Mouse (Mus musculus) embryonic fibroblast, embryonic 13.5 days (primary cell): ENCODE measurements around the gene Efna1.

Experiments used
- CTCF ChIP-seq: IDR thresholded peaks from 2 replicates; pipeline ENCODE4 v1.5.1; 2011; ENCODE audit warnings: mild to moderate bottlenecking, control low read depth, low read length, moderate library complexity, borderline replicate concordance; ENCODE audit not compliant: insufficient read depth
- POLR2A ChIP-seq: IDR thresholded peaks from 2 replicates; pipeline ENCODE4 v1.6.1; 2011; ENCODE audit warnings: low read depth, mild to moderate bottlenecking, control low read depth, low read length, moderate library complexity

DNA sequence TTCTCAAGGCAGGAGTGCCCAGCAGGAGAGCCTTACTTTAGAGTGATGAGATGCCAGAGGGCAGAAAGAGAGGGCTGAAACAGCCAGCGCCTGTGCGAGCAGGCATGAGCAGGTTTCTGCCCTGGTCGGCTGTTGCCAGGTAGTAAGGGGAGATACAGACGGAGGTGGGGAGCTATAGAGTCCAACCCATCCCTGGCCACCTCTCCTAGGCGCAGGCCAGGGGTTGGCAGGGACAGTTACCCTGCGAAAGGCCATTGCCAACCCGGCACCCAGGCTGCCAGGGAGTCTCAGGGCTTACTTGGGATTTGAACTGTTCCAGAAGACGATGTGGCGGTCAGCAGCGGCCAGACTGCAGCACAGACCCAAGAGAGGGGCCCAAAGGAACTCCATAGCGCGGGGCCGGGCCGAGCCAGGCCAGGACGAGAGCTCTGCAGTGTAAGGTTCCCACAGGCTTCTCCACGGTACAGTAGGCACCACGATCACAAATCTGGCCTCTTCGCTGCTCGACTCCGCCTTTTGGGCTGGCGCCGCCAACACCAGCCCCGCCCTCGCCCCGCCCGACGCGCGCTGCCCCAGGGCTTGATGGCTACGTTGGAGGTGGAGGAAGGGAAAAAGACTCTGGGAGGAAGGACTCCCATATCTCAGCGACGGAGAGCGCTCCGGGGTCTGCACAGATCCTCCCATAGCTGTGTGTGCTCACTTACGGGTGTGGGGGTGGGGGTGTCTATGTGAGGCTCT is 1.6 kb downstream of the Efna1 start:
- TF ChIP-seq CTCF (no peak), POLR2A (peak; percentile 94)
